Mouse (Mus musculus) kidney, adult 2 months (tissue): ENCODE results near the gene Nek2.

ENCODE experiments used
- CTCF ChIP-seq: fragments of 200-500 bp; conservative IDR thresholded peaks from 2 replicates; pipeline ENCODE4 v1.5.1; 2011; ENCODE audit warnings: low read depth, mild to moderate bottlenecking, control low read depth, low read length, moderate library complexity, mixed read lengths; ENCODE audit not compliant: insufficient read depth, insufficient read length
- POLR2A ChIP-seq: fragments of 200-500 bp; IDR thresholded peaks from one replicate; pipeline ENCODE4 v1.6.1; 2011; ENCODE audit warnings: low read depth, low read length, control low read depth

GRCm38 (mm10) chr1:191802820-191803655, 18.2 kb upstream of the Nek2 start:
- TF ChIP-seq CTCF, result no peak
- TF ChIP-seq POLR2A, result no peak
